Mouse (Mus musculus) forebrain, embryonic 13.5 days (tissue): Measurements from ENCODE around the gene Ptprh. TPM values are rescaled to one million over a fixed set of nuclear protein-coding genes. Genes with fewer than 3 reads are reported as not detected.

ENCODE experiments used
- ATAC-seq: fragments of 200-750 bp; cut with Nextera tagmentation; 2 replicates; pipeline ENCODE4 v1.8.0; 2017
- H3K27ac ChIP-seq: fragments of 300-500 bp; sonication (generic); 2 replicates; pipeline ENCODE4 v1.5.1; 2015; ENCODE audit warnings: inconsistent platforms, mild to moderate bottlenecking, moderate library complexity
- H3K27me3 ChIP-seq: fragments of 300-500 bp; sonication (generic); 2 replicates; pipeline ENCODE4 v1.6.1; 2015; ENCODE audit warnings: mild to moderate bottlenecking, inconsistent platforms
- H3K36me3 ChIP-seq: fragments of 300-500 bp; sonication (generic); 2 replicates; pipeline ENCODE4 v1.6.1; 2015; ENCODE audit warnings: mild to moderate bottlenecking, inconsistent platforms; ENCODE audit not compliant: poor library complexity, severe bottlenecking
- H3K4me1 ChIP-seq: fragments of 300-500 bp; sonication (generic); 2 replicates; pipeline ENCODE4 v1.6.1; 2015; ENCODE audit warnings: inconsistent platforms
- H3K4me2 ChIP-seq: fragments of 300-500 bp; sonication (generic); 2 replicates; pipeline ENCODE4 v1.6.1; 2015; ENCODE audit warnings: inconsistent platforms, mild to moderate bottlenecking, moderate library complexity
- H3K4me3 ChIP-seq: fragments of 300-500 bp; sonication (generic); 2 replicates; pipeline ENCODE4 v1.5.1; 2015; ENCODE audit warnings: mild to moderate bottlenecking, inconsistent platforms
- H3K9ac ChIP-seq: fragments of 300-500 bp; sonication (generic); 2 replicates; pipeline ENCODE4 v1.6.1; 2015; ENCODE audit warnings: mild to moderate bottlenecking, inconsistent platforms
- H3K9me3 ChIP-seq: fragments of 300-500 bp; sonication (generic); replicated peaks from 2 replicates; pipeline ENCODE4 v1.6.1; 2016; ENCODE audit warnings: inconsistent platforms
- WGBS: fragments of 180-500 bp; shearing (Covaris S2); methylation state at CpG from one replicate; pipeline ENCODE4 v1.1.7; 2015; 5-methylcytosine and 5-hydroxymethylcytosine counted together
- polyA plus RNA-seq: library from polyadenylated mRNA; unstranded; fragments of >200 nt; fragmentation: Nextera tagmentation; extraction: Ambion mirVana; gene quantifications from 2 replicates; pipeline ENCODE4 v1.2.1, GENCODE M21; 2015

The Ptprh gene
- polyA plus RNA-seq, 1 experiment from 2014 or later, result 0.09 TPM

DNA sequence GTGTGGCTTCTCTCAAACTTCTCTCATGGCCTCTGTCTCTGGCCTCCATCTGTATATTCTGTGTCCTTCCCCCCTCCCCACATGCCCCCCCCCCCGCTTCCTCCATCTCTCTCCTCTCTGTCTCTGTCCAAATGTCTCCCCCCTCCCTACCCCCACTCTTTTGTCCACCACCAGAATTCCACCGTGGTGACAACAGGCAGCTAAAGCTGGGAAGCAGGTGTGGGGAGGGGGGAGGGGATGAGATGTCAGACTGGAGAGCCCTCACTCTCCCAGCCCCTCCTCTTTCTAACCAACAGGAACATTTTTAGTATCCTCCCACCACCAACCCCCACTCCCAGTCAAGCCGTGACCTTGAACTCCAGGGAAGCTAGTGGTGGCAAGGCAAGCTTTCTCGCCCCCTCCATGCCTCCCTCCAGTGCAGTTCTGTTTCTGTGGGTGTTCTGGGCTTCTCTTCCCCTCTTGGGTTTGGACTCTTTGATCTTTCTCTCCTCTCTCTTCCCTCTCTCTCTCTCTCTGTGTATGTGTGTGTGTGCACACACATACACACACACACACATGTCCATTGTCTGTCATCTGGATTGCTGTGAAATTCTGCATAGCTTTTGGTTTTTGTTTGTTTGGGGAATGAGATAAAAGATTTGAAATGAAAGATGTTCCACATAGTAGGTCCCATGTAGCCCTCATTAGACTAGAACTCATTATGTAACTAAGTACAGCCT, 87.3 kb downstream of the Ptprh start, which contains the start of gene Tnnt1:
Gene Tnnt1 (minus strand): TSS at position 51 of the 719 bp plus-strand sequence.
- Histone ChIP-seq H3K36me3 (no peaks in the 10 kb centered on the region), H3K27me3 (peaks cover 11% of the 10 kb centered on the region), H3K27ac (no peak within 1 kb of the TSS), H3K4me2 (no peak within 1 kb of the TSS), H3K4me1 (peaks cover 23% of the 10 kb centered on the region), H3K9ac (0 out of 2 replicates have a peak within 1 kb of the TSS, but pooled peaks have one; percentile 5), H3K9me3 (no peaks in the 10 kb centered on the region), H3K4me3 (no peak within 1 kb of the TSS)
- ATAC-seq, result no peak
- 18% methylated on average over 4 of the region's 4 CpGs for WGBS

DNA sequence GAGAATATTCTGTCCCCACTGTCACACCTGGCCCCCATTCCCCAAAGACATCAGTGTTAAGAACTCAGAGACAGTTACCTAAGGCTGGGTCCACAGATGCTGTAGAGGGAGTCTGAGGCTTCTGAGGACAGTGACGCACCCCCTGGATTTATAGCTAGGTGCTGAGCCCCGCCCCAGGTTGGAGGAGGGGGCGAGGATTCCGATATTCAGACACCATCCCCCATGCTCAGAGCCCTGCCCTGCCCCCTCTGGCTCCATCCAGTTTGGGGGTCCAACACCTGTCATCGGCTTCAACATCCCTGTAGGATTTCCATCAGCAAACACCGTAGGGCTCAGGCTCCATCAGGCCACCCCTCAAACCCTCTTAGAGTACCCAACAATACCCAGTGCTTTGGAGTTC, 88.0 kb downstream of the Ptprh start:
- 0 out of 2 replicates have a peak overlapping the region, but pooled peaks have one; percentile 5 for H3K9ac ChIP-seq
- no peak overlapping the region for H3K4me3 ChIP-seq
- no peak for ATAC-seq
- H3K4me2 ChIP-seq, result no peak overlapping the region
- H3K27me3 ChIP-seq, result peaks cover 8% of the 10 kb centered on the region; the same call in 1 of the 2 replicates
- no peaks in the 10 kb centered on the region for H3K9me3 ChIP-seq
- H3K4me1 ChIP-seq, result peaks cover 18% of the 10 kb centered on the region
- H3K27ac ChIP-seq, result no peak overlapping the region
- WGBS, result 62% methylated on average over 6 of the region's 6 CpGs
- no peaks in the 10 kb centered on the region for H3K36me3 ChIP-seq

DNA sequence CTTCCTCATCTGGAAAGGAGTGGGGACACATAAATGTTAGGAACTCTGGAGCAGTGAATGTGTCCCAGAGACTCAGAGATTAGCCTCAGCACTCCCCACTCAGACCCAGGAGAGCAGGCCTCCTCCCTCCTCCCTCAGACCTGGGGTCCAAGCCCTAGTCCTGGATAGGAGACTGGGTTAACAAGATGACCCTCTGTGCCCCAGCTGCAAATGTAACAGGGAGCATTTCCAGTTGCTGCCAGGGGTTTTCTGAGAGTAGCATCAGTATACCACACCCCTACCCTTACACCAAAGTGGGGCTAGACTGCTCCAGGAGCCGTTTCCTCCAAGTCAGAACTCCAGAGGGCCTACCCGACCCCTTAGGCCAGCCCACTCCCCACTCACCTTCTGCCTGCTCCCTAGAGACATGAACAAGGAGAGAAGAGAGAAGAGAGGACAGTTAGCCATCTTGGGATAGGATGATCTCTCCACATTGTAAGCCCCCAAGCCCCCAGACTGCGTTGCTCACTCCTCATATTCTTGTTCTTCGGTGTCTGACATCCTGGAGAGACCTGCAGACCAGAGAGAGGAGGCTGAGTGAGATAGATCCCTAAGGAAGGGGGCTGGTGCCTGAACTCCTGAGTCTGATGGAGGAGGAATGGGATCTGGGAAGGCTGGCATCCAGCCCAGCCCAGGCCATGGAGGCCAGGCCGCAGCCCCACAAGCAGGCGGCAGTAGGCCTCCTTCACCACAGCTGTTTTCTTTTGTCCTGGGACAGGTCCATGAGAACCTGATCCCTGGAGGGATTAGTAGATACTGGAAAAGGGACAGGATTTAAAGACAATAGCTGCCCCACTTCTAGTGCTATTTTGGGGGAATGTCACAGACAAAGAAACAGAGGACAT, 89.8 kb downstream of the Ptprh start:
- Histone ChIP-seq H3K36me3 (no peaks in the 10 kb centered on the region), H3K27ac (no peak overlapping the region), H3K27me3 (no peaks in the 10 kb centered on the region), H3K9ac (no peak overlapping the region), H3K4me2 (no peak overlapping the region), H3K4me3 (no peak overlapping the region), H3K9me3 (no peaks in the 10 kb centered on the region), H3K4me1 (peaks cover 25% of the 10 kb centered on the region)
- no peak for ATAC-seq
- WGBS, result 45% methylated on average over 6 of the region's 6 CpGs

- H3K4me3 ChIP-seq, result no peak overlapping the region
- H3K36me3 ChIP-seq, result no peaks in the 10 kb centered on the region
- H3K27me3 ChIP-seq, result no peaks in the 10 kb centered on the region
- no peaks in the 10 kb centered on the region for H3K9me3 ChIP-seq
- no peak overlapping the region for H3K4me2 ChIP-seq
- H3K27ac ChIP-seq, result no peak overlapping the region
- H3K4me1 ChIP-seq, result peaks cover 25% of the 10 kb centered on the region
- H3K9ac ChIP-seq, result no peak overlapping the region
- ATAC-seq, result no peak
- WGBS, result 38% methylated on average over 13 of the region's 13 CpGs
These were observed 90.6 kb downstream of the Ptprh start for GRCm38 (mm10) chr7:4513236-4513635.

- Histone ChIP-seq H3K4me1 (peaks cover 25% of the 10 kb centered on the region), H3K9ac (no peak overlapping the region), H3K4me2 (no peak overlapping the region), H3K27ac (no peak overlapping the region), H3K4me3 (no peak overlapping the region), H3K36me3 (no peaks in the 10 kb centered on the region), H3K27me3 (no peaks in the 10 kb centered on the region), H3K9me3 (no peaks in the 10 kb centered on the region)
- ATAC-seq, result no peak
- 84% methylated on average over 8 of the region's 8 CpGs for WGBS
These were observed 92.2 kb downstream of the Ptprh start for GRCm38 (mm10) chr7:4511489-4512224.

DNA sequence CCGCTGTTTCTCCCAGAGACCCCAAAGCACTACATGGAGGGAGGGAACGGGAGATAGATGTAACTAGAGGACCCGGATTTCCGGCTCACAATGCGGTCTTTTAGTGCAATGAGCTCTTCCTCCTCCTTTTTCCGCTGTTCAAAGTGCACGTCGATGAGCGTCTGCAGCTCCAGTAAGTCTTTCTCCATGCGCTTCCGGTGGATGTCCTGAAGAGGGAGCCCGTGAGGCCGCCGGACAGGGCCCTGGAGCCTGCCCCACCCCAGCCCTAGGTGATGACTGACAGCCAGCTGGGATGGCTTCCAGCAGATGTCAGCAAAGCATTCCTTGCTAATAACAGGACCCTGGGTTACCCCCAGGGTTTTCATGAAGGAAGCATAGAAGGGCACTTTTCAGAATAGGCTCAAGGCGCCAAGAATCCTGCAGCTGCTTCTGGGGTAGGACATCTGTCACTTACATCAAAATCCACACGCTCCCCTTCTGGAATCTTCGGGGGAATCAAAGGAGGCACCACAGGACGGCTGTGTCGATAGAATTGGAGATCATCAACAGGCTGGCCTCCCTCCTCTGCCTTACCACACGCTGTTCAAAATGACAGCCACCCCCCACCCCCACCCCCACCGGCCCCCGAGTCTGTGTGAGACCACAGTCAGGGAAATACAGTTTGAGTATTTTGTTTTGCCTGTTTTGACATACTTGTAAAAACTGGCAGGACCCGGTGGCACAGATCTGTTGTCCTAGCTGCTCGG, 93.8 kb downstream of the Ptprh start:
- H3K4me3 ChIP-seq, result no peak overlapping the region
- H3K27ac ChIP-seq, result no peak overlapping the region; the same call in 1 of the 2 replicates
- H3K27me3 ChIP-seq, result no peaks in the 10 kb centered on the region
- H3K4me1 ChIP-seq, result peaks cover 16% of the 10 kb centered on the region; the same call in 1 of the 2 replicates
- no peaks in the 10 kb centered on the region for H3K9me3 ChIP-seq
- ATAC-seq, result peak; percentile 87
- peak overlapping the region; percentile 30; the same call in 1 of the 2 replicates for H3K9ac ChIP-seq
- H3K36me3 ChIP-seq, result no peaks in the 10 kb centered on the region
- H3K4me2 ChIP-seq, result peak overlapping the region; percentile 19; the same call in 1 of the 2 replicates
- WGBS, result 14% methylated on average over 24 of the region's 24 CpGs

GRCm38 (mm10) chr7:4508739-4509116, 95.1 kb downstream of the Ptprh start:
- Histone ChIP-seq H3K4me2 (no peak overlapping the region), H3K27me3 (no peaks in the 10 kb centered on the region), H3K4me3 (no peak overlapping the region), H3K36me3 (no peaks in the 10 kb centered on the region), H3K9me3 (no peaks in the 10 kb centered on the region), H3K4me1 (peaks cover 9% of the 10 kb centered on the region; the same call in 1 of the 2 replicates), H3K27ac (no peak overlapping the region), H3K9ac (no peak overlapping the region)
- WGBS, result 94% methylated on average over 8 of the region's 8 CpGs
- ATAC-seq, result no peak

DNA sequence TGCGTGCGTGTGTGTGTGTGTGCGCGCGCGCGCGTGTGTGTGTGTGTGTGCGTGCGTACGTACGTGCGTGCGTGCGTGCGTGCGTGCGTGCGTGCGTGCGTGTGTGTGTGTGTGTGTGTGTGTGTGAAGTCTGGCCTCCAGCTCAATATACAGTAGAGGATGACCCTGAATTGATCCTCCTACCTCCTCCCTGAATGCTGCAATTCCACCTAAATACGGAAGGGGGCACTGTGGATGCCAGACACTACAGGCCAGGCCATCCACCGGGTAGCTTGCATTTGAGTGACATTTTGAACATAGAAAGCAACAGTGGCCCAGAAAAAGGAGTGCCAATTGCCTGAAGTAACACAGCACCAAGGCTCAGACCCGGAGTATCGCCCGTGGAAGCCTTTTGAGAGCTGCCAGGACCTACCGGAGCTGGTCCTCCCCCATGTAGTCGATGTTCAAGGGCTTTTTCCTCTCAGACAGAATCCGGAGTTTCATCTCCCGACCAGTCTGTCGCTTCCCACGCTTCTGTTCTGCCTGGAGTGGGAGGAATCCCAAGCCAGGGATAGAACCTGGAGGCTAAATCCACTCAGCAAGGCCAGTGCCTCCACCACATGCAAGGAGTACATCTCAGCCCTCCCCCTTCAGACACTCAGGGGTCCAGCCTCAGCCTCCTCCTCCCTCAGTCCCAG, 95.6 kb downstream of the Ptprh start:
- Histone ChIP-seq H3K36me3 (no peaks in the 10 kb centered on the region), H3K4me1 (peaks cover 9% of the 10 kb centered on the region; the same call in 1 of the 2 replicates), H3K9ac (no peak overlapping the region), H3K4me2 (no peak overlapping the region), H3K9me3 (no peaks in the 10 kb centered on the region), H3K27ac (no peak overlapping the region), H3K27me3 (no peaks in the 10 kb centered on the region), H3K4me3 (no peak overlapping the region)
- 71% methylated on average over 30 of the region's 32 CpGs for WGBS
- no peak for ATAC-seq

GRCm38 (mm10) chr7:4507220-4507619, 96.6 kb downstream of the Ptprh start:
- WGBS, result 100% methylated on average over 2 of the region's 4 CpGs
- no peaks in the 10 kb centered on the region for H3K27me3 ChIP-seq
- ATAC-seq, result no peak

GRCm38 (mm10) chr7:4504646-4505435, 99.0 kb downstream of the Ptprh start:
- 72% methylated on average over 11 of the region's 11 CpGs for WGBS
- ATAC-seq, result no peak

More at GRCm38 (mm10) chr7:4507220-4507619, 96.6 kb downstream of the Ptprh start:
- Histone ChIP-seq H3K9me3 (no peaks in the 10 kb centered on the region), H3K4me3 (no peak overlapping the region), H3K4me2 (no peak overlapping the region), H3K9ac (no peak overlapping the region), H3K27ac (no peak overlapping the region), H3K36me3 (no peaks in the 10 kb centered on the region), H3K4me1 (peaks cover 12% of the 10 kb centered on the region; the same call in 1 of the 2 replicates)

More at GRCm38 (mm10) chr7:4504646-4505435, 99.0 kb downstream of the Ptprh start:
- Histone ChIP-seq H3K36me3 (no peaks in the 10 kb centered on the region), H3K9me3 (no peaks in the 10 kb centered on the region), H3K27ac (no peak overlapping the region), H3K4me1 (peaks cover 16% of the 10 kb centered on the region), H3K4me2 (no peak overlapping the region), H3K4me3 (no peak overlapping the region), H3K9ac (no peak overlapping the region), H3K27me3 (no peaks in the 10 kb centered on the region)
